Mouse (Mus musculus): Measurements from ENCODE around the gene Glipr1. TPM values are rescaled to one million over a fixed set of nuclear protein-coding genes. Genes with fewer than 3 reads are reported as not detected.

Gene Glipr1
- polyA plus RNA-seq, 1 experiment from 2014 or later, result 14.7 TPM

DNA sequence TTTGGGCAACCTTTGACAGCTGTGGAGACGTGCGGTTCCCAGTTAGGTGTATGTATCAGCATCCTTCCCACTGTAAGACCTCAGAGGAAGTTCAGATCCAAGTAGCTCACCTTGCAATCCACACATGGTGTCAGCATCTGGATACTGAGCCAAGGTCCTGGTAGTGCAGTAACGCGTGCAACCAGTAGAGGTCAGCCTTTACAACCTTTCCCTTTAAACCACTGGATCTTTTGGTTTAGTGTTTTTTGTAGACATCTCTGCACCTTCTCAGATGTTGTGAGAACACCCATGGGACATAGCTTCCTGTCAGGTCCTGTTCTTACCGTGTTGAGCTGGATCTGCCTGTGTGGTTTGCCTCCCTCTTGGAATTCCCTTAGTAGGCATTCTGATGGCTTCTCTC, 24.8 kb downstream of the Glipr1 start:
- ATAC-seq (ENCODE audit: insufficient read depth, low FRiP score), result no peak
- no peak overlapping the region for H3K27ac ChIP-seq (ENCODE audit: low read length)
- H3K27me3 ChIP-seq (ENCODE audit: control insufficient read depth, insufficient read depth, low read length), result no peaks in the 10 kb centered on the region
- no peak overlapping the region for H3K9ac ChIP-seq (ENCODE audit: low read length)
- no peak overlapping the region for H3K4me3 ChIP-seq (replicated peaks; ENCODE audit: low read length)
- no peaks in the 10 kb centered on the region for H3K9me3 ChIP-seq (replicated peaks; ENCODE audit: control insufficient read depth, low read length)
- no peak overlapping the region for H3K4me2 ChIP-seq (ENCODE audit: low read depth, low read length)
- H3K36me3 ChIP-seq (ENCODE audit: control insufficient read depth, insufficient read depth, low read length), result no peaks in the 10 kb centered on the region
- H3K4me1 ChIP-seq (ENCODE audit: control insufficient read depth, insufficient read depth, low read length), result peaks cover 4% of the 10 kb centered on the region; the same call in 1 of the 2 replicates
- WGBS, result 45% methylated on average over 5 of the region's 5 CpGs

DNA sequence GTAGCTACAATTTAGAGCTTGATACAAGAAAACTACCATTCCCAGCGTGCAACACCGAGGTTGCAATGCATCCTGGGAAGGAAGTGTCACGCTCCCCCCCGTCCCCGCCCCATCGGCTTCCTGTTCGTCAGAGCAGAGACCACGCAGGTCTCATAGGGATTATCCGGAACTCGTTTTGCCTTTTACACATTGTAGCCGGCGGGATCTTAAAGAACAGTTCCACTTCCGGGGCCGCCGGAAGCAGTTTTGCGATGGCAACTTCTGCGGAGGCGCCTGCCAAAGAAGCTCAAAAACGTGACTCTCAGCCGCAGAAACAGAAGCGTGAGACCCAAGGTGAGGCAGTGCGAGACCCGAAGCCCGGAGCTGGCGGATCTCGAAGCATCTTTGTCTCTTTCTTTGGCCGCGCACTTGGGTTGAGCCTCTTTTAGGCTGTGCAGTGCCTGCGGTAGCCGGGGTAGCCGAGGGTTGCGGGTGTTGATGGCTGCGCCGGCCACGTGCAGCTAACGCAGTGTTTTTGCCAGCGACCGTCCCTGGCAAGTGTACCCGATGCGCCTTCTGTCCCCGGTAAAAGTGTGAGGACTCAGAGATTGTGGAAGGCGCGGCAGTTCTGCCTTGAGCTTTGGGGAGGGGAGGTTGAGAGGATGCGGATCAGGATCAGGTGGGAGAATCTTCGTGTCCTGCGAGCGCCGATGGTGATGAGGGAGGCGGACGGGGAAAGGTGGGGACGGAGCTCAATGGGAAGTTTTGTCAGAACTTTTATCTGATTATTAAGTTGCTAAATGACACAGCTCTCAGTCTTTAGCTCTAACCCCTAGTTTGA, 29.7 kb downstream of the Glipr1 start, which contains the start of gene Krr1:
Gene Krr1, plus strand, starts transcription at position 123 of the 820 bp plus-strand sequence.
- ATAC-seq (ENCODE audit: insufficient read depth, low FRiP score), result peak; percentile 99
- WGBS, result under 1% methylated on average over 51 of the region's 51 CpGs
- H3K9me3 ChIP-seq (replicated peaks; ENCODE audit: control insufficient read depth, low read length), result no peaks in the 10 kb centered on the region
- H3K4me1 ChIP-seq (ENCODE audit: control insufficient read depth, insufficient read depth, low read length), result peaks cover 4% of the 10 kb centered on the region; the same call in 1 of the 2 replicates
- H3K4me2 ChIP-seq (ENCODE audit: low read depth, low read length), result peak within 1 kb of the TSS; percentile 59
- peak within 1 kb of the TSS; percentile 36; the same call in 1 of the 2 replicates for H3K27ac ChIP-seq (ENCODE audit: low read length)
- H3K27me3 ChIP-seq (ENCODE audit: control insufficient read depth, insufficient read depth, low read length), result no peaks in the 10 kb centered on the region
- peak within 1 kb of the TSS; percentile 79 for H3K4me3 ChIP-seq (replicated peaks; ENCODE audit: low read length)
- peak within 1 kb of the TSS; percentile 88 for H3K9ac ChIP-seq (ENCODE audit: low read length)
- H3K36me3 ChIP-seq (ENCODE audit: control insufficient read depth, insufficient read depth, low read length), result no peaks in the 10 kb centered on the region

DNA sequence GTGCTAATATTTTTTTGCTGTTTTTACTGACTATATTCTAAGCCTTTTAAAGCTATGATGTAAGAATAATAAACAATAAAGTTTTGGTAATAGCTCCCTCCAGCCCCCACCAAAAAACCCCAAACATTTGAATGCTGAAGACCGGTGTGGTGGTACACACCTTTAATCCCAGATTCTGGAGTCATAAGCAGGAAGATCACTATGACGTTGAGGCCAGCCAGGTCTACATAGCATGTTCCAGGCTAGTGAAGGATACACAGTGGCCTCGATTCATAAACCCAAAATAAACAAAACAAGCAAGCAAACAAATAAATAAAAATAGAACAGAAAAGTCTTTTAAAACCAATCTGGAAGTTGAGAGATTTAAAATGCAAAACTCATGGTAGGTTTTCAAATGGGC, 30.5 kb downstream of the Glipr1 start:
- Histone ChIP-seq H3K4me3 (replicated peaks; ENCODE audit: low read length) (no peak overlapping the region), H3K27me3 (ENCODE audit: control insufficient read depth, insufficient read depth, low read length) (no peaks in the 10 kb centered on the region), H3K36me3 (ENCODE audit: control insufficient read depth, insufficient read depth, low read length) (no peaks in the 10 kb centered on the region), H3K9me3 (replicated peaks; ENCODE audit: control insufficient read depth, low read length) (no peaks in the 10 kb centered on the region), H3K27ac (ENCODE audit: low read length) (no peak overlapping the region), H3K4me1 (ENCODE audit: control insufficient read depth, insufficient read depth, low read length) (peaks cover 4% of the 10 kb centered on the region; the same call in 1 of the 2 replicates), H3K9ac (ENCODE audit: low read length) (no peak overlapping the region), H3K4me2 (ENCODE audit: low read depth, low read length) (peak overlapping the region; percentile 41; the same call in 1 of the 2 replicates)
- ATAC-seq (ENCODE audit: insufficient read depth, low FRiP score), result no peak
- 84% methylated on average over 3 of the region's 3 CpGs for whole genome bisulfite sequencing

DNA sequence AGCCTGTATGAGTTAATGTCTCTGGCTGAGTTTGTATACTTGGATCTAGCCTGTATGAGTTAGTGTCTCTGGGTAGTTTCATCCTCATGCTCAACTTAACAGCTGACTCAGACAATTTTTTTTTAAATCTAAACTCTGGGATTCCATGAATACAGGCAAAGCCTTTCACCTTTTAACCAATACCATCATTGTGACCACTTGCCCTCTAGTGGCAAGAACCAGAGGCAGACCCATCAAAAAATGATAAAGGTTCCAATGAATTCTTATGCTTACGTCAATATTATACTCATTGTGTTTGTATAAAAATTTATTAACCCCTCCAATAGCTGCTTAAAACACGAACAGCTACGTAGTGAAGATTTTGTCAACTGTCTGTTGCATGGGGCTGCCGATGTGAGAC, 36.0 kb downstream of the Glipr1 start:
- no peaks in the 10 kb centered on the region for H3K4me1 ChIP-seq (ENCODE audit: control insufficient read depth, insufficient read depth, low read length)
- no peak overlapping the region for H3K4me3 ChIP-seq (replicated peaks; ENCODE audit: low read length)
- no peaks in the 10 kb centered on the region for H3K27me3 ChIP-seq (ENCODE audit: control insufficient read depth, insufficient read depth, low read length)
- no peak overlapping the region for H3K9ac ChIP-seq (ENCODE audit: low read length)
- 45% methylated on average over 4 of the region's 4 CpGs for WGBS
- ATAC-seq (ENCODE audit: insufficient read depth, low FRiP score), result no peak
- H3K27ac ChIP-seq (ENCODE audit: low read length), result no peak overlapping the region
- H3K9me3 ChIP-seq (replicated peaks; ENCODE audit: control insufficient read depth, low read length), result no peaks in the 10 kb centered on the region
- no peaks in the 10 kb centered on the region for H3K36me3 ChIP-seq (ENCODE audit: control insufficient read depth, insufficient read depth, low read length)
- H3K4me2 ChIP-seq (ENCODE audit: low read depth, low read length), result no peak overlapping the region

DNA sequence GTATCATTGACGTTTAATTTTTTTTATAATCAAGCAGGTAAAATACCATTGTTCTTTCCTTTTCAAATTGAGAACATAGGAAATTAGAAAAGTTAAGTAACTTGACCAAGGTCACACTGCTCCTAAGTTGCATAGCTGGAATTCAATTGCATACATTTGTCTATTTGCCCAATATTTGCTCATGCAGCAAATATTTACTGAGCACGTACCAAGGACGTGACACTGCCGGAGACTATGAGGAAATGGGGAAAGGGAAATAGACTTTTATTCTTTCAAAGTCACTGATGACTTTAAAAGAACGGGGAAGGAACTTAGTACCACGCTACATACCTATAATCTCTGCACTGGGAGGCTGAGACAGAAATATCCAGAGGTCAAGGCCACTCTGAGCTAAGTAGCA, 42.0 kb downstream of the Glipr1 start:
- Histone ChIP-seq H3K4me2 (ENCODE audit: low read depth, low read length) (no peak overlapping the region), H3K27me3 (ENCODE audit: control insufficient read depth, insufficient read depth, low read length) (no peaks in the 10 kb centered on the region), H3K4me3 (replicated peaks; ENCODE audit: low read length) (no peak overlapping the region), H3K4me1 (ENCODE audit: control insufficient read depth, insufficient read depth, low read length) (no peaks in the 10 kb centered on the region), H3K36me3 (ENCODE audit: control insufficient read depth, insufficient read depth, low read length) (no peaks in the 10 kb centered on the region), H3K27ac (ENCODE audit: low read length) (no peak overlapping the region), H3K9ac (ENCODE audit: low read length) (no peak overlapping the region), H3K9me3 (replicated peaks; ENCODE audit: control insufficient read depth, low read length) (no peaks in the 10 kb centered on the region)
- peak; percentile 72; the same call in 1 of the 2 replicates for ATAC-seq (ENCODE audit: insufficient read depth, low FRiP score)
- WGBS, result 55% methylated on average over 6 of the region's 6 CpGs

DNA sequence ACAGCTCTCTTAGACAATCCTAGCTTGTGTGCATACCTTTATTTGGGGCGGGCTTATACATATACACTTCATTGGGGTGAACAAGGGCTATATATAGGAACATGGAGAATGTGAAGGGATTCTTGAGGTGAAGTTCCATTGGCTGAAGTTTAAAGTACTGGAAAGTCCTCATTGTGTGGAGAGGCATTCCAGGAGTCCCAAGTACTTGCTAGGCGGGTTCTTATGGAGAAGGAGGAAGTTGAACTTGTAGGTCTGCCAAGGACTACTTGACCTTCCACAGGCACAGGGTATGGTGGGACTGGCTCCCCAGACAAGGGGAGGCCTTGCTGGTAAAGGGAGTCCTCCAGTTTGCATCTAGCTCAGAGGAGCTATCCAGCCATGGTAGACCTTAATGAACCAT, 43.1 kb downstream of the Glipr1 start:
- no peak overlapping the region for H3K9ac ChIP-seq (ENCODE audit: low read length)
- H3K4me2 ChIP-seq (ENCODE audit: low read depth, low read length), result no peak overlapping the region
- H3K4me3 ChIP-seq (replicated peaks; ENCODE audit: low read length), result no peak overlapping the region
- ATAC-seq (ENCODE audit: insufficient read depth, low FRiP score), result no peak
- H3K36me3 ChIP-seq (ENCODE audit: control insufficient read depth, insufficient read depth, low read length), result no peaks in the 10 kb centered on the region
- H3K27ac ChIP-seq (ENCODE audit: low read length), result no peak overlapping the region
- H3K27me3 ChIP-seq (ENCODE audit: control insufficient read depth, insufficient read depth, low read length), result no peaks in the 10 kb centered on the region
- H3K4me1 ChIP-seq (ENCODE audit: control insufficient read depth, insufficient read depth, low read length), result no peaks in the 10 kb centered on the region
- WGBS, result 80% methylated on average over 2 of the region's 2 CpGs
- H3K9me3 ChIP-seq (replicated peaks; ENCODE audit: control insufficient read depth, low read length), result no peaks in the 10 kb centered on the region

DNA sequence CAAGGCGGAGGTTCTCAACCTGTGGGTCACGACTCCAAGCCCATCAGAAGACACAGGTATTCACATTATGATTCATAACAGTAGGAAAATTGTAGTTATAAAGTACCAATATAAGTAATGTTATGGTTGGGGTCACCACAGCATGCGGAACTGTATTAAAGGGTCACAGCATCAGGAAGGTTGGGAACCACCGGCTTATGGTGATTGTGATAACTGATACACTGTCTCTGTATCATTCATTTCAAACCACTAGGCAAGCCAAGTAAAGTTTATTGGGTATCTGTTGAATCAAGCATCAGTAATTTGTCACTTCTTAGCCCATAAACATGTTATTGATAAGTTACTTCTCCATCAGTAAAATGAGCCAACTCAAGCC, 44.4 kb downstream of the Glipr1 start:
- WGBS, result 35% methylated on average over 4 of the region's 4 CpGs
- H3K27ac ChIP-seq (ENCODE audit: low read length), result no peak overlapping the region
- no peaks in the 10 kb centered on the region for H3K4me1 ChIP-seq (ENCODE audit: control insufficient read depth, insufficient read depth, low read length)
- H3K36me3 ChIP-seq (ENCODE audit: control insufficient read depth, insufficient read depth, low read length), result no peaks in the 10 kb centered on the region
- no peak overlapping the region for H3K9ac ChIP-seq (ENCODE audit: low read length)
- H3K4me3 ChIP-seq (replicated peaks; ENCODE audit: low read length), result no peak overlapping the region
- 0 out of 2 replicates have a peak, but pooled peaks have one; percentile 11 for ATAC-seq (ENCODE audit: insufficient read depth, low FRiP score)
- H3K9me3 ChIP-seq (replicated peaks; ENCODE audit: control insufficient read depth, low read length), result no peaks in the 10 kb centered on the region
- H3K4me2 ChIP-seq (ENCODE audit: low read depth, low read length), result no peak overlapping the region
- no peaks in the 10 kb centered on the region for H3K27me3 ChIP-seq (ENCODE audit: control insufficient read depth, insufficient read depth, low read length)

DNA sequence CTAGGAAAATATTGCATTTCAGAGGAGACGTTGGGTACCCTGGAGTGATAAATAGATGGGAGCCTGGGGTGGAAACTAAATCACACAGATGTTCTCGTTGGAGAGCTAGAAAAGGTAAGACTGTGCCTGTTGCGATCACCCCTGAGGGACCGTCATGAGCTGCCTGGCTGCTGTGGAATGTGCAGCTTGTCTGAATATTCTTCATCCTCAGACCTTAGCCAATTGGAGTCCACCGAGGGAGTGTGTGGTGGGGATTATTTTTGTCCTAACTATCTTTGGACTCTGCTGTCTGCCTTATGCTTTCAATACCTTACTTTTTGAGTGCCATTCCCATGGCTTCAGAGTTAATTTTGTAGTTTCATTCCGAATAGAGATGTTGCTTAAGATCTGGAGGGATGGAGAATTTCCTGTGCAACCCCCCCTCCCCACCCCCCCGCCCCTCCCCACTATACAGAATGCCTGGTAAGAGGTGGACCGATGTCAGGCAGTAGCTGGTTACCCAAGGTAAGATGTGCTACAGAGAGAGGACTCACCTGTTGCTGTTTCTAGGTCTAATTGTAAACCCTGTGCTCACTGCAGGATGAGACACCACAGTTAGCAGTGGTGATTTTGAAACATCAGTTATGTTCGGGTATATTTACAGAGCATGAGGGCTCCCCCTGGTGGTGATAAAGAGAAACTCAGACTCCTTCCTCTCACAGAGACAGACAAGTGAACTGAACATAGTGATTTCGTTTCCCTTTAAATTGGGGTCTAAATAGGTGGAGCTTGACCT, 45.0 kb downstream of the Glipr1 start:
- Histone ChIP-seq H3K9ac (ENCODE audit: low read length) (no peak overlapping the region), H3K9me3 (replicated peaks; ENCODE audit: control insufficient read depth, low read length) (no peaks in the 10 kb centered on the region), H3K36me3 (ENCODE audit: control insufficient read depth, insufficient read depth, low read length) (no peaks in the 10 kb centered on the region), H3K4me3 (replicated peaks; ENCODE audit: low read length) (no peak overlapping the region), H3K27ac (ENCODE audit: low read length) (no peak overlapping the region), H3K4me2 (ENCODE audit: low read depth, low read length) (no peak overlapping the region), H3K27me3 (ENCODE audit: control insufficient read depth, insufficient read depth, low read length) (no peaks in the 10 kb centered on the region), H3K4me1 (ENCODE audit: control insufficient read depth, insufficient read depth, low read length) (no peaks in the 10 kb centered on the region)
- peak; percentile 57; the same call in 1 of the 2 replicates for ATAC-seq (ENCODE audit: insufficient read depth, low FRiP score)
- 53% methylated on average over 10 of the region's 10 CpGs for WGBS

DNA sequence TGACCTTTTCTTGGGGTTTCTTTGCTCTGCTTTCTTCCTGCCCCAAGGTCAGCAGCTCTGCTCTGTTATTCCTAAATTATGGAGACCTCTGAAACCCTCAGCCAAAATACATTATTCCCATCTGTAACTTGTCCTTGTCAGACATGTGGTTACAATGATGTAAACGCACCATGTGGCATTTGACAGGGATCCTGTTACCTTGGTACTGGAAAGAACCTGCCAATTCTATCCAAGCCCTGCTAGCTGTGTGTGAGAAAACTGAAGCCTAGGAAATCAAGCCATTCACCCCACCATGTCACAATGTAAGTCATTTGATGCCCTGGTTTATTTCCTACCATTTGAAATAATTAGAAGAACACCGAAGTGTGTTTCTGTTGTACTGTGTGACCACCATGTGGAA, 46.6 kb downstream of the Glipr1 start:
- H3K4me3 ChIP-seq (replicated peaks; ENCODE audit: low read length), result no peak overlapping the region
- no peak overlapping the region for H3K27ac ChIP-seq (ENCODE audit: low read length)
- 78% methylated on average over 2 of the region's 2 CpGs for WGBS

More for the DNA sequence above, 46.6 kb downstream of the Glipr1 start:
- Histone ChIP-seq H3K4me2 (ENCODE audit: low read depth, low read length) (no peak overlapping the region), H3K4me1 (ENCODE audit: control insufficient read depth, insufficient read depth, low read length) (no peaks in the 10 kb centered on the region), H3K36me3 (ENCODE audit: control insufficient read depth, insufficient read depth, low read length) (no peaks in the 10 kb centered on the region), H3K9me3 (replicated peaks; ENCODE audit: control insufficient read depth, low read length) (no peaks in the 10 kb centered on the region), H3K9ac (ENCODE audit: low read length) (no peak overlapping the region), H3K27me3 (ENCODE audit: control insufficient read depth, insufficient read depth, low read length) (no peaks in the 10 kb centered on the region)
- no peak for ATAC-seq (ENCODE audit: insufficient read depth, low FRiP score)
